Mouse (Mus musculus): ENCODE measurements around the gene Krt10.

Gene Krt10

GRCm38 (mm10) chr11:99389264-99389663 lies at the start of gene Krt10:
TSS of gene Krt10 (minus strand) at chr11:99389364.
- no peak for DNase-seq (ENCODE audit: low spot score)

DNA sequence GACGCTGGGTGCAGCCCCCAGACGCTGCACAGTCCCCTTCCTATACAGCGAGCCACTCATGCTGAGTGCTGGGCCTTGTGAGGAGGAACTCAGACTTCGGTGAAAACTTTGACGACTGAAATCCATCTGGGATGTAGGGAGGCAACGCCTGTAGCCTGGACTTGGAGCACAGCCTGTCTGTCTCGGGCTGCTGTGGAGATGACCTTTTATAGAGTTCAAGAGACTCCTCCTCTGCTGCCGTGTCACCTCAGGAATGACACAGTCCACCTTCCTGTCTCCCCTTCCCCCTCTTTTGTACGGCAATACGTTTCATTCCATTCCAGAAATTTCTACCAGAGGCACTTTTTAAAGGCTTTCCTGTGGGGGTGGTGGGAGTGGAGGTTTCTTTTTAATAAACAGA lies 48.8 kb upstream of the Krt10 start, which contains the start of gene Krt20:
Gene Krt20, minus strand, starts transcription at position 179 of the 400 bp plus-strand sequence.
- DNase-seq (ENCODE audit: low spot score): peak; percentile 25

- no peak for DNase-seq (ENCODE audit: low spot score)
These were observed 47.5 kb upstream of the Krt10 start for GRCm38 (mm10) chr11:99436625-99437024.

- peak; percentile 14 for DNase-seq (ENCODE audit: low spot score)
These were observed 41.5 kb upstream of the Krt10 start for GRCm38 (mm10) chr11:99430670-99431069.

- no peak for DNase-seq (ENCODE audit: low spot score)
These were observed 33.0 kb upstream of the Krt10 start, which contains the start of gene Krt12 for GRCm38 (mm10) chr11:99422159-99422558. TSS of gene Krt12 (minus strand) at chr11:99422259.

- no peak for DNase-seq (ENCODE audit: low spot score)
These were observed 31.4 kb upstream of the Krt10 start for GRCm38 (mm10) chr11:99420586-99420985.

DNA sequence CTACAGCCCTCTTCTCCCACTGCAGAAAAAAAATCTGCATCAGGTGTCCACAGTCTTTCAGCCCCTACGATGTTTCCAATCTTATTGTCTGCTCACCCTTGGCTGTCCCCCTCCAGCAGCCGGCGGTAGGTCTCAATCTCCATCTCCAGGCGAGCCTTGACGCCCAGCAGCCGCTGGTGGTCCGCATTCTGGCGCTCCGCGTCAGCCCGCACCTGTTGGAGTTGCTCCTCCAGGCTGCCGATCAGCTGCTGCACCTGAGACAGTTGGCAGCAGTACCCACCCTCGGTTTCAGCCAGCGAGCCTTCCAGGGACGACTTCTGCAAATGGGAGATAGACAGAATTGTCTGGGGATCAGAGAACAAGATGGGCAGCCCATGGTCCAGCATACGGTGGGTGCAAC lies 28.7 kb upstream of the Krt10 start:
- DNase-seq (ENCODE audit: low spot score): no peak

GRCm38 (mm10) chr11:99416902-99417301 lies 27.7 kb upstream of the Krt10 start:
- DNase-seq (ENCODE audit: low spot score): no peak

- DNase-seq (ENCODE audit: low spot score): no peak
These were observed 25.4 kb upstream of the Krt10 start for GRCm38 (mm10) chr11:99414463-99415147.

GRCm38 (mm10) chr11:99413247-99413646 lies 24.1 kb upstream of the Krt10 start:
- peak; percentile 75 for DNase-seq (ENCODE audit: low spot score)

- no peak for DNase-seq (ENCODE audit: low spot score)
These were observed 17.0 kb upstream of the Krt10 start for GRCm38 (mm10) chr11:99406186-99406585.

- DNase-seq (ENCODE audit: low spot score): no peak
These were observed 10.9 kb upstream of the Krt10 start for GRCm38 (mm10) chr11:99399956-99400549.

DNA sequence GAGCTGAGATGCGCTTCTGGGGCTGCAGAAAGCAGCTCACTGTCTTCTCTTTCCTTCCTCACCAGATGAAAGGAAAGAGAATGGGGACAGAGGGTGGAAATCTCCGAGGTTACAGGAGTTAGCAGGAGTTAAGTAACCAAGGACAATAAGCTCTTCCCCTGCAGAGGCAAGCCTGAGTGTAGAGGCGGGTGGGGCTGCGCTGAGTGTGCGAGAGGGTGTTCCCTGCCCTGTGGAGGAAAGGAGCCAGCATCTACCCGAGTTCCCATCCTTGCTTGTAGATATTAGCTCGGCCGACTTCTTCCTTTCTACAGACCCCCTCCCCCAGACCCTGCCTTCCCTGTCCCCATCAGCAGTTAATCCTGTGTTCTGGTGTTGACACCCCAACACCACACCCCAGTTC lies 9.7 kb upstream of the Krt10 start:
- no peak for DNase-seq (ENCODE audit: low spot score)

DNA sequence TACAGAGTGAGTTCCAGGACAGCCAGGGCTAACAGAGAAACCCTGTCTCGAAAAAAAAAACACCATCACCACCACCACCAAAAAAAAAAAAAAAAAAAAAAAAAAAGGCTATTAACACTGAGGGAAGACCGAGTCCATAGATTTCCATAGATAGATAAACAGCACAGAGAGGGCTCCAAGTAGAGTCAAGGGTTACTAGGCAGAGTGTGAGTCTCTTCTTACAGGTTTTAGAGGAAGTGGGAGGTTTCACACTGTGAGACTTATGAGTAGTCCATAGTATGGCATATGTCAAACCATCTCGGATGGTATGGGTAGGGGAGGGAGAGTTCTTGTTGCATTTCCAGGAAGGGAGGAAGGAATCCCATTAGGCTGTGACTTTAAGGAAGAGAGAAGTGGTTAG lies 8.9 kb upstream of the Krt10 start:
- no peak for DNase-seq (ENCODE audit: low spot score)

- no peak for DNase-seq (ENCODE audit: low spot score)
These were observed 7.5 kb upstream of the Krt10 start for GRCm38 (mm10) chr11:99396661-99397060.

DNA sequence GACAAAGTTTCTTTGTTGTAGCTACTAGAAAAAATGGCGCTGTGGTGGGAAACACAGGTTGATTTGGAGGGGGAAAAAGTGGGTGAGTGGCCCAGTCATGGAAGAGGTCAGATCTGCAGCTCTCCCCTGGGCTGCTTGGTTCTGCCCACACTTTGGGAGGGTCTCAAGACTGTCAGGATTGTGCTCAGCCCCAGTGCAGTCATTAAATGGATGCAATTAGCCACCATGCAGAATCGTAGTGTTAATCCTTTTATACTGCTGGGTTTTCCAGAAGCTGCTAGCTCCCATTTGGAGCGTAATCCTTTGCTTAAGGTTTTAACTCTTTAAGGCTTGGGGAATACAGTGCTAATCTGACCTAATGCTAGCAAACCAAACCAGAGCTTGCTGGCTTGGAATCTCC lies 6.9 kb upstream of the Krt10 start:
- DNase-seq (ENCODE audit: low spot score): peak; percentile 6

DNA sequence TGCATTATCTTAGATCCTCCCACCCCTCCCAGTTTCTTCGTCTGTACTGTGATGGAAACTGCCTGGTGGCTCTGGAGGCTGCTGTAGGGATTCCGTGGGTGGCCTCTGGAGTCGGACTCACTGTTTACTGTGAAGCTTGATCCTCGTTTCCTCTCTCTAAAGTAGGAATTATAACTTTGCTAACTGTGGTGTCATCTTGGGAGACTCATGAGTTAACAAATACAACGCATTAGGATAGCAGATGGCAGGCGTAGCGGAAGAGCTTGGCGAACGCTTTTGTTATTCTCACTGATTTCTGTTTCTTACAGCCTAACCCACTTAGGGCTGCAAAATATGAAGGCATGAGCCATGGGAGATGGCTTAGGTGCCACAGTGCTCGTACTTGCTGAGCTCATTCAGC lies 3.3 kb upstream of the Krt10 start:
- DNase-seq (ENCODE audit: low spot score): no peak

DNA sequence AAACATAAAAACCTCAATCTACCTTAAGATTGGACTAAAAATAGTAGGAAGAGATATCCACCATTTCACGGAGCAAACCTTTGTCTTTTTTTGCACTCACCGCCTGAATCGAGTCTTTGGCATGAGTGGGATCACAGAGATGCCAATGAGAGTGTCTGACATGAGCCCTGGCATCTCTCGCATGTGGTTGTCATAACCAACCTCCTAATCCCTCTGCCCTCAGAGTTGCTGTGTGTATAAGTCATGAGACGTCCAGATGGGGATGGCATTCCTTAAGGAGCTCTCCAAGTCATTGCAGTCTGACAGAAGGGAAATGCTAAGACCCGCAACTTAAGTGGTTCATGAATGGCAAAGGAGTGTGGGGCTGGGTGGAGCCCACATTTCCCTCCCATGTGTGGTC lies 2.2 kb upstream of the Krt10 start:
- no peak for DNase-seq (ENCODE audit: low spot score)

GRCm38 (mm10) chr11:99390866-99391265 lies 1.7 kb upstream of the Krt10 start:
- no peak for DNase-seq (ENCODE audit: low spot score)

DNA sequence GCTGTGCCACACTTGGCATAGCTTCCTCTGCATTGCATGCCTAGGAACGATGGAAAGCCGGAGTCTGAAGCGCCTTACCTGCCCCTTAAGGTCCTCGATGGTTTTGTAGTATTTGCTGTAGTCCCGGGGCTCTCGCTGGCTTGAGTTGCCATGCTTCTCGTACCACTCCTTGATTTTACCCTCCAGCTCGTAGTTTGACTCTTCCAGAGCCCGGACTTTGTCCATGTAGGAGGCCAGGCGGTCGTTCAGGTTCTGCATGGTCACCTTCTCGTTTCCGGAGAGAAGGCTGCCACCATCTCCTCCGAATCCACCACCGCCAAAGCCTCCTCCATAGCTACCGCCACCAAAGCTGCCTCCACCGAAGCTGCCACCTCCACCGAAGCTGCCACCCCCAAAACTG lies 503 bp downstream of the Krt10 start:
- no peak for DNase-seq (ENCODE audit: low spot score)

GRCm38 (mm10) chr11:99385813-99386721 lies 3.1 kb downstream of the Krt10 start:
- DNase-seq (ENCODE audit: low spot score): peak; percentile 94

DNA sequence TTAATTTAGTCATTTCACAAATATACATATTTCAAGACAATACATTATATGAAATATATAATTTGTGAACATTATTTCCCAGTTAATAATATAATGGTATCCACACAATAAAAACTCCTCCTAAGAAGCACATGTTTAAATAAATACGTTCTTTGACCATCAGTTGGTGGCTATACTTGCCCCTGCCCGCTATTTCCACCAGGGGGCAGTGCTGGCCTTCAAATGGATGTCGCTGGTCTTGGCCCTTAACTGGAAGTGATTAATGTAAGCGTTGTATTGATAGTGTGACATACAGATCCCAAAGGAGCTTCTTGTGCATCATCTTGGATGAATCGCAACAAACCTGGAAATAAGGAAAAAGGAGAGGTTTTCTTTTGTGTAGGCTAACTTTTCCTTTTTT lies 9.6 kb downstream of the Krt10 start:
- DNase-seq (ENCODE audit: low spot score): peak; percentile 79

GRCm38 (mm10) chr11:99374803-99375202 lies 14.4 kb downstream of the Krt10 start, which contains the start of gene Krt28:
TSS of gene Krt28 (minus strand) at chr11:99374903.
- no peak for DNase-seq (ENCODE audit: low spot score)

Measured in embryo, embryonic 10 days (tissue).